Mouse (Mus musculus): Measurements from ENCODE around the gene Slc4a11.
"Not testable (repeated sequence)": the region's sequence is repeated elsewhere in the genome, so short reads cannot be mapped to it uniquely, and the experiment has no call there.

Gene Slc4a11

GRCm38 (mm10) chr2:130679899-130680298 lies 17.4 kb downstream of the Slc4a11 start:
- no peak for DNase-seq (ENCODE audit: low spot score in 2 of 2)

GRCm38 (mm10) chr2:130679154-130679553 lies 18.2 kb downstream of the Slc4a11 start:
- no peak for DNase-seq (ENCODE audit: low spot score in 2 of 2)

- DNase-seq (ENCODE audit: low spot score in 2 of 2): no peak
These were observed 20.1 kb downstream of the Slc4a11 start for GRCm38 (mm10) chr2:130677211-130677610.

- DNase-seq (ENCODE audit: low spot score in 2 of 2): peak; percentile 84 to 87
These were observed 29.8 kb downstream of the Slc4a11 start, which contains the start of gene Itpa for GRCm38 (mm10) chr2:130667559-130667958. Gene Itpa, plus strand, starts transcription at chr2:130667610.

GRCm38 (mm10) chr2:130664102-130664701 lies 33.1 kb downstream of the Slc4a11 start, which contains the start of gene Ddrgk1:
Gene Ddrgk1, minus strand, starts transcription at chr2:130664659.
- DNase-seq (ENCODE audit: low spot score in 2 of 2): peak; percentile 93 to 97

- DNase-seq (ENCODE audit: low spot score in 2 of 2): no peak
These were observed 34.0 kb downstream of the Slc4a11 start for GRCm38 (mm10) chr2:130663342-130663741.

GRCm38 (mm10) chr2:130658530-130658929 lies 38.8 kb downstream of the Slc4a11 start:
- peak; percentile 44 to 47 for DNase-seq (ENCODE audit: low spot score in 2 of 2)

- peak; percentile 85 to 88 for DNase-seq (ENCODE audit: low spot score in 2 of 2)
These were observed 39.8 kb downstream of the Slc4a11 start for GRCm38 (mm10) chr2:130657541-130657940.

GRCm38 (mm10) chr2:130656536-130656935 lies 40.8 kb downstream of the Slc4a11 start:
- peak; percentile 75 to 83 for DNase-seq (ENCODE audit: low spot score in 2 of 2)

GRCm38 (mm10) chr2:130655660-130656339 lies 41.5 kb downstream of the Slc4a11 start:
- DNase-seq (ENCODE audit: low spot score in 2 of 2): no peak

GRCm38 (mm10) chr2:130653760-130654159 lies 43.6 kb downstream of the Slc4a11 start:
- no peak for DNase-seq (ENCODE audit: low spot score in 2 of 2)

- peak in 1 of 2 experiments; percentile 49 for DNase-seq (ENCODE audit: low spot score in 2 of 2)
These were observed 44.0 kb downstream of the Slc4a11 start for GRCm38 (mm10) chr2:130653303-130653702.

GRCm38 (mm10) chr2:130649028-130649427 lies 48.3 kb downstream of the Slc4a11 start:
- not testable (repeated sequence) for DNase-seq (ENCODE audit: low spot score in 2 of 2)

- DNase-seq (ENCODE audit: low spot score in 2 of 2): no peak
These were observed 52.1 kb downstream of the Slc4a11 start for GRCm38 (mm10) chr2:130645198-130645597.

- DNase-seq (ENCODE audit: low spot score in 2 of 2): peak; percentile 86
These were observed 54.5 kb downstream of the Slc4a11 start, which contains the start of gene Lzts3 for GRCm38 (mm10) chr2:130642684-130643369. Gene Lzts3, minus strand, starts transcription at chr2:130642803.

GRCm38 (mm10) chr2:130642197-130642660 lies 55.1 kb downstream of the Slc4a11 start:
- DNase-seq (ENCODE audit: low spot score in 2 of 2): peak in 1 of 2 experiments; percentile 51

GRCm38 (mm10) chr2:130641351-130642025 lies 55.8 kb downstream of the Slc4a11 start:
- DNase-seq (ENCODE audit: low spot score in 2 of 2): no peak

- DNase-seq (ENCODE audit: low spot score in 2 of 2): no peak
These were observed 58.0 kb downstream of the Slc4a11 start for GRCm38 (mm10) chr2:130639276-130639675.

- no peak for DNase-seq (ENCODE audit: low spot score in 2 of 2)
These were observed 59.2 kb downstream of the Slc4a11 start for GRCm38 (mm10) chr2:130638101-130638611.

GRCm38 (mm10) chr2:130635847-130636246 lies 61.5 kb downstream of the Slc4a11 start:
- DNase-seq (ENCODE audit: low spot score in 2 of 2): no peak

GRCm38 (mm10) chr2:130634739-130635411 lies 62.4 kb downstream of the Slc4a11 start:
- no peak for DNase-seq (ENCODE audit: low spot score in 2 of 2)
